ENCODE assay signal across 35 mouse cellular contexts in genomic region chr4:47493456-47493855, GRCm38 (mm10).
"Had no signal": no experiment of that assay in that cellular context is flagged by ENCODE, and none has a peak within 500 bp of the region (broad histone marks: within the 10 kb centered on the region; RNA-seq: fewer than 3 reads in every experiment).

No protein-coding gene starts in this region.

- DNase-seq: heart, postnatal 10 days; heart, postnatal 14 days; heart, postnatal 36 days; heart, postnatal 4 days; kidney, adult 11 months; kidney, adult 18-20 months; kidney, adult 2 months; kidney, adult 8-10 months; kidney, adult 9 months; kidney, postnatal 10 days; kidney, postnatal 14 days; kidney, postnatal 25 days; kidney, postnatal 36 days; kidney, postnatal 4 days; layer of hippocampus, adult 9-11 months; layer of hippocampus, postnatal 36 days had no signal

- H3K27me3 ChIP-seq: heart, embryonic 12.5 days; heart, embryonic 13.5 days; heart, embryonic 15.5 days; hindbrain, embryonic 12.5 days; hindbrain, embryonic 15.5 days; intestine, embryonic 15.5 days; kidney, embryonic 15.5 days had no signal

- H3K36me3 ChIP-seq: heart, embryonic 10.5 days; heart, embryonic 12.5 days; heart, embryonic 13.5 days; heart, embryonic 15.5 days; hindbrain, embryonic 10.5 days; hindbrain, embryonic 12.5 days; hindbrain, embryonic 13.5 days; hindbrain, embryonic 15.5 days; intestine, embryonic 15.5 days; kidney, embryonic 15.5 days had no signal

- ATAC-seq: hindbrain, embryonic 16.5 days; hindbrain, postnatal 0 days; inflammation-experienced regulatory T-cells, adult 6 months; intestine, embryonic 15.5 days; intestine, embryonic 16.5 days; intestine, postnatal 0 days had no signal

- H3K27ac ChIP-seq: heart, embryonic 10.5 days; heart, embryonic 13.5 days; heart, embryonic 15.5 days; hindbrain, embryonic 10.5 days; hindbrain, embryonic 12.5 days; hindbrain, embryonic 13.5 days; hindbrain, embryonic 14.5 days; hindbrain, embryonic 15.5 days; hindbrain, postnatal 0 days; intestine, embryonic 15.5 days; kidney, embryonic 15.5 days; kidney, postnatal 0 days; layer of hippocampus, adult 2 months had no signal

- H3K4me1 ChIP-seq: heart, embryonic 15.5 days; hindbrain, embryonic 15.5 days; kidney, embryonic 15.5 days had no signal

- H3K4me2 ChIP-seq: heart, embryonic 11.5 days; heart, embryonic 12.5 days; heart, embryonic 13.5 days; heart, embryonic 15.5 days; hindbrain, embryonic 12.5 days; hindbrain, embryonic 13.5 days; hindbrain, embryonic 14.5 days; hindbrain, embryonic 15.5 days; intestine, embryonic 15.5 days; kidney, embryonic 15.5 days had no signal

- H3K4me3 ChIP-seq: heart, embryonic 10.5 days; heart, embryonic 12.5 days; heart, embryonic 13.5 days; heart, embryonic 15.5 days; hindbrain, embryonic 10.5 days; hindbrain, embryonic 12.5 days; hindbrain, embryonic 13.5 days; hindbrain, embryonic 15.5 days; intestine, embryonic 15.5 days; kidney, embryonic 15.5 days; layer of hippocampus, adult 2 months had no signal

- H3K9me3 ChIP-seq: heart, embryonic 10.5 days; heart, embryonic 12.5 days; heart, embryonic 13.5 days; heart, embryonic 15.5 days; hindbrain, embryonic 10.5 days; hindbrain, embryonic 12.5 days; hindbrain, embryonic 13.5 days; hindbrain, embryonic 15.5 days; intestine, embryonic 15.5 days; kidney, embryonic 15.5 days had no signal

- H3K9ac ChIP-seq: heart, embryonic 12.5 days; heart, embryonic 13.5 days; heart, embryonic 15.5 days; hindbrain, embryonic 12.5 days; hindbrain, embryonic 13.5 days; hindbrain, embryonic 14.5 days; hindbrain, embryonic 15.5 days; intestine, embryonic 15.5 days; kidney, embryonic 15.5 days had no signal
